Mouse (Mus musculus) cerebellum, adult 11-12 months (tissue): ENCODE results near the gene Gm49369.
"Not testable (repeated sequence)": the region's sequence is repeated elsewhere in the genome, so short reads cannot be mapped to it uniquely, and the experiment has no call there.

Source experiments
- DNase-seq: peaks from one replicate; pipeline ENCODE4 v3.0.0; 2022

Gene Gm49369

GRCm38 (mm10) chr7:142382567-142382966 lies at the start of gene Gm49369:
Gene Gm49369 (minus strand): TSS chr7:142382667.
- DNase-seq: no peak

- no peak for DNase-seq
Observed at GRCm38 (mm10) chr7:142431106-142431505, 48.6 kb upstream of the Gm49369 start.

GRCm38 (mm10) chr7:142430160-142430678 lies 47.8 kb upstream of the Gm49369 start:
- DNase-seq: no peak

- peak; percentile 22 for DNase-seq
Observed at GRCm38 (mm10) chr7:142428213-142428612, 45.7 kb upstream of the Gm49369 start.

- peak; percentile 42 for DNase-seq
Observed at GRCm38 (mm10) chr7:142425641-142426213, 43.3 kb upstream of the Gm49369 start.

- DNase-seq: no peak
Observed at GRCm38 (mm10) chr7:142421826-142422225, 39.4 kb upstream of the Gm49369 start.

- no peak for DNase-seq
Observed at GRCm38 (mm10) chr7:142419887-142420286, 37.4 kb upstream of the Gm49369 start.

GRCm38 (mm10) chr7:142418679-142419078 lies 36.2 kb upstream of the Gm49369 start:
- no peak for DNase-seq

GRCm38 (mm10) chr7:142418027-142418426 lies 35.6 kb upstream of the Gm49369 start:
- no peak for DNase-seq

GRCm38 (mm10) chr7:142416225-142416624 lies 33.8 kb upstream of the Gm49369 start:
- DNase-seq: no peak

GRCm38 (mm10) chr7:142415314-142415713 lies 32.8 kb upstream of the Gm49369 start:
- no peak for DNase-seq

- DNase-seq: no peak
Observed at GRCm38 (mm10) chr7:142413285-142413684, 30.8 kb upstream of the Gm49369 start.

GRCm38 (mm10) chr7:142409603-142410002 lies 27.1 kb upstream of the Gm49369 start:
- no peak for DNase-seq

- DNase-seq: no peak
Observed at GRCm38 (mm10) chr7:142408686-142409085, 26.2 kb upstream of the Gm49369 start.

GRCm38 (mm10) chr7:142407935-142408334 lies 25.5 kb upstream of the Gm49369 start:
- no peak for DNase-seq

- not testable (repeated sequence) for DNase-seq
Observed at GRCm38 (mm10) chr7:142405134-142405533, 22.7 kb upstream of the Gm49369 start.

- DNase-seq: no peak
Observed at GRCm38 (mm10) chr7:142403591-142403990, 21.1 kb upstream of the Gm49369 start.

- DNase-seq: no peak
Observed at GRCm38 (mm10) chr7:142400750-142401142, 18.3 kb upstream of the Gm49369 start.

GRCm38 (mm10) chr7:142400112-142400749 lies 17.8 kb upstream of the Gm49369 start:
- no peak for DNase-seq

GRCm38 (mm10) chr7:142399250-142399649 lies 16.8 kb upstream of the Gm49369 start:
- DNase-seq: no peak

- no peak for DNase-seq
Observed at GRCm38 (mm10) chr7:142398052-142398451, 15.6 kb upstream of the Gm49369 start.

GRCm38 (mm10) chr7:142396611-142397010 lies 14.1 kb upstream of the Gm49369 start:
- DNase-seq: no peak

- no peak for DNase-seq
Observed at GRCm38 (mm10) chr7:142395472-142395871, 13.0 kb upstream of the Gm49369 start.
